8 mouse cellular contexts compared by ENCODE assay signal in the genomic region with DNA sequence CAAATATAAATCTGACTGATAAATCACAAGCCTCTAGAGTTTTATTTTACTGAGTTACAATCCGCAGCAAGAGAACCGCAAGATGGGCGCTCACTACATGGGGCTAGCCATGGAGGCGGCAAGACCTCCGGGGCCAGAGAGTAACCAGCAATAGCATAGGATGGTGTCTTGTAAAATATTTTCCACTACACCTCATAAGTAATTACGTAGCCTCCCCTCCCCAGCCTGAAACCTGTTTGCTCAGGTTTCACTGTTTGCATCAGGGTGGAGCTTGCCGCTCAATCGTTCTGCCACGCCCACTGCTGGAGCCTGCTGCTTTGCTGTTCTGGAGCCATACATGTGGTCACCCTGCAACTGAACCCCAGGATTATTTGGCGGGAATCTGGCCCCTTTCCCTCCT. TPM values are rescaled to one million over a fixed set of nuclear protein-coding genes. Genes with fewer than 3 reads are reported as not detected.
A peak's percentile ranks its signal among the peaks of the same experiment; 100 is the strongest.
DNase-seq lines count a peak whose midpoint lies in the region; ATAC-seq lines count a peak whose summit lies in the region.
"Not testable (repeated sequence)": the region's sequence is repeated elsewhere in the genome, so short reads cannot be mapped to it uniquely, and the experiment has no call there.
"Had no signal": no experiment of that assay in that cellular context is flagged by ENCODE, and none has a peak within 500 bp of the region (broad histone marks: within the 10 kb centered on the region; RNA-seq: fewer than 3 reads in every experiment).

No protein-coding gene starts in this region.

- DNase-seq in embryonic facial prominence, embryonic 10.5 days (ENCODE audit: low spot score), result peak; percentile 26
- peak; percentile 77 for DNase-seq in heart, adult 11 months
- DNase-seq in liver, embryonic 11.5 days (ENCODE audit: low spot score), result not testable (repeated sequence)
- peak; percentile 37 for DNase-seq in lung, postnatal 25 days (ENCODE audit: low spot score)

- H3K4me1 ChIP-seq in embryonic facial prominence, embryonic 10.5 days; hindbrain, embryonic 15.5 days (replicated peaks); kidney, embryonic 16.5 days (ENCODE audit: insufficient read depth, low read length); liver, embryonic 11.5 days (replicated peaks; ENCODE audit: control insufficient read depth, insufficient read depth, low read length); neural tube, embryonic 13.5 days (replicated peaks): not testable (repeated sequence)

- H3K4me3 ChIP-seq in embryonic facial prominence, embryonic 10.5 days, result peak overlapping the region; percentile 44
- peak overlapping the region; percentile 23 for H3K4me3 ChIP-seq in hindbrain, embryonic 15.5 days
- H3K4me3 ChIP-seq in kidney, embryonic 16.5 days (ENCODE audit: low read length), result peak overlapping the region; percentile 22
- H3K4me3 ChIP-seq in liver, embryonic 11.5 days (ENCODE audit: low read depth, low read length), result 0 out of 2 replicates have a peak overlapping the region, but pooled peaks have one; percentile 14
- H3K4me3 ChIP-seq in neural tube, embryonic 13.5 days, result peak overlapping the region; percentile 17

- not testable (repeated sequence) for H3K9me3 ChIP-seq in embryonic facial prominence, embryonic 10.5 days; hindbrain, embryonic 15.5 days; kidney, embryonic 16.5 days (ENCODE audit: low read length); liver, embryonic 11.5 days (ENCODE audit: control insufficient read depth, low read length); neural tube, embryonic 13.5 days

- not testable (repeated sequence) for H3K27me3 ChIP-seq in embryonic facial prominence, embryonic 10.5 days (replicated peaks; ENCODE audit: low read depth, poor library complexity, severe bottlenecking); hindbrain, embryonic 15.5 days; kidney, embryonic 16.5 days (ENCODE audit: insufficient read depth, low read length); liver, embryonic 11.5 days (replicated peaks; ENCODE audit: control insufficient read depth, insufficient read depth, low read length)
- H3K27me3 ChIP-seq in neural tube, embryonic 13.5 days, result peaks cover 12% of the 10 kb centered on the region

- not testable (repeated sequence) for ATAC-seq in hindbrain, embryonic 15.5 days (ENCODE audit: low FRiP score, low read depth); liver, embryonic 11.5 days (replicated peaks; ENCODE audit: low FRiP score); neural tube, embryonic 13.5 days (ENCODE audit: low read depth)
- ATAC-seq in kidney, embryonic 16.5 days (ENCODE audit: low FRiP score, low TSS enrichment), result peak; percentile 31; the same call in 1 of the 2 replicates

- not testable (repeated sequence) for H3K9ac ChIP-seq in hindbrain, embryonic 15.5 days; kidney, embryonic 16.5 days (replicated peaks; ENCODE audit: low read length); liver, embryonic 11.5 days (ENCODE audit: low read depth, low read length); neural tube, embryonic 13.5 days

- peak overlapping the region; percentile 52 for H3K4me2 ChIP-seq in hindbrain, embryonic 15.5 days
- peak overlapping the region; percentile 44 for H3K4me2 ChIP-seq in kidney, embryonic 16.5 days (replicated peaks; ENCODE audit: low read depth, low read length)
- peak overlapping the region; percentile 57 for H3K4me2 ChIP-seq in liver, embryonic 11.5 days
- H3K4me2 ChIP-seq in neural tube, embryonic 13.5 days, result peak overlapping the region; percentile 50

- H3K27ac ChIP-seq in embryonic facial prominence, embryonic 10.5 days (replicated peaks); hindbrain, embryonic 15.5 days (replicated peaks); kidney, embryonic 16.5 days (ENCODE audit: low read length); liver, embryonic 11.5 days (ENCODE audit: low read depth, low read length); neural tube, embryonic 13.5 days (replicated peaks): not testable (repeated sequence)

- not testable (repeated sequence) for H3K36me3 ChIP-seq in embryonic facial prominence, embryonic 10.5 days (replicated peaks); hindbrain, embryonic 15.5 days; kidney, embryonic 16.5 days (ENCODE audit: insufficient read depth, low read length); liver, embryonic 11.5 days (ENCODE audit: control insufficient read depth, insufficient read depth, low read length); neural tube, embryonic 13.5 days

- WGBS in embryonic facial prominence, embryonic 10.5 days, result 17% methylated on average over 10 of the region's 10 CpGs
- whole genome bisulfite sequencing in hindbrain, embryonic 15.5 days, result 34% methylated on average over 10 of the region's 10 CpGs
- WGBS in kidney, embryonic 16.5 days, result 18% methylated on average over 10 of the region's 10 CpGs
- 26% methylated on average over 10 of the region's 10 CpGs for WGBS in liver, embryonic 11.5 days
- 19% methylated on average over 10 of the region's 10 CpGs for WGBS in neural tube, embryonic 13.5 days

RNA-seq across cellular contexts. Expression of gene Slc26a4, which starts 7.8 kb away (rescaled TPM):
- 0.31 TPM in 1 of 2 replicates, not detected in the other for polyA plus RNA-seq in embryonic facial prominence, embryonic 10.5 days (2016; fragmentation: Nextera tagmentation; extraction: Ambion mirVana)
- polyA plus RNA-seq in hindbrain, embryonic 15.5 days (2015; fragmentation: Nextera tagmentation; extraction: Ambion mirVana), result 0.07 TPM in 1 of 2 replicates, not detected in the other
- 1.6 and 1.9 TPM in 2 replicates for polyA plus RNA-seq in kidney, embryonic 16.5 days (2015; fragmentation: Nextera tagmentation; extraction: Ambion mirVana)
- 0.08 TPM in 1 of 2 replicates, not detected in the other for polyA plus RNA-seq in liver, embryonic 11.5 days (2014; fragmentation: Nextera tagmentation; extraction: Ambion mirVana)
- polyA plus RNA-seq in neural tube, embryonic 13.5 days (2015; fragmentation: Nextera tagmentation; extraction: Ambion mirVana), result 0.18 TPM in 1 of 2 replicates, not detected in the other
- polyA plus RNA-seq: G1E had no signal
